Mouse (Mus musculus) B cell, adult 2 months (primary cell): Measurements from ENCODE around the gene Mrps26.

ENCODE experiments used
- DNase-seq, 2 experiments: peaks; one replicate each; pipeline ENCODE4 v3.0.0; 2022

Mrps26 gene

DNA sequence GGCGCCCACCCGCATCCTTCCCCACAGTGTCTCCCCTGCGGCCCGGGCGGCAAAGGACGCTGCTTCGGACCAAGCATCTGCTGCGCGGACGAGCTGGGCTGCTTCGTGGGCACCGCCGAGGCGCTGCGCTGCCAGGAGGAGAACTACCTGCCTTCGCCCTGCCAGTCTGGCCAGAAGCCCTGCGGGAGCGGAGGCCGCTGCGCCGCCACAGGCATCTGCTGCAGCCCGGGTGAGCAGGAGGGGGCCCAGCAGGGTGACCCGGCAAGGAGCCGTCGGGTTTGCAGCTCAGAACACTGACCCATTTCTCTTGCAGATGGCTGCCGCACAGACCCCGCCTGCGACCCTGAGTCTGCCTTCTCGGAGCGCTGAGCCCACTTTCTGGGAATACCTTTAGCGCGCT, 13.0 kb downstream of the Mrps26 start:
- DNase-seq, result peak in 1 of 2 experiments; percentile 13

DNA sequence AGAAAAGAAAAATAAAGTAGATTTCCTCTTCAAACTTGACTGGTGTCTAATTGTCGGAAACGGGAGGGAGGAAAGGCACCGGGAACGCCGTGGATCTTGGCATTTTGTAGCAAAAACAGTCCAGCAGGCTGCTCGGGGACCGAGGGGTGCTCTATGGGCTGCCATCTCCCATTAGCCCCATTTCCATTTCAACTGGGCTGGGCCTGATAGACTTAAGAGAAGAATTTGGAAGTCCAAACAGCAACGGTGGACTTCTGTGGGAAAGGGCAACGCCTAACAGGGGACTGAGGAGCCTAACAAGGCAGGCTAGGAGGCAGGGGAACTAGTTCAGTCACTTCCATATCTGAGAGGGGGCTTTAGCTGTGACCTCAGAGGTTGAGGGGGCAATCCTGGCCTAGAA, 13.5 kb downstream of the Mrps26 start:
- no peak for DNase-seq

- peak; percentile 77 to 78 for DNase-seq
Observed at GRCm38 (mm10) chr2:130577632-130578031, 14.1 kb downstream of the Mrps26 start.

- DNase-seq, result peak; percentile 80 to 83
Observed at GRCm38 (mm10) chr2:130578148-130578547, 14.6 kb downstream of the Mrps26 start.

- no peak for DNase-seq
Observed at GRCm38 (mm10) chr2:130579791-130580190, 16.2 kb downstream of the Mrps26 start.

GRCm38 (mm10) chr2:130581201-130581600, 17.7 kb downstream of the Mrps26 start:
- DNase-seq, result no peak

GRCm38 (mm10) chr2:130582552-130582951, 19.0 kb downstream of the Mrps26 start, which contains the start of gene Avp:
Avp (minus strand) TSS chr2:130582554.
- no peak for DNase-seq

DNA sequence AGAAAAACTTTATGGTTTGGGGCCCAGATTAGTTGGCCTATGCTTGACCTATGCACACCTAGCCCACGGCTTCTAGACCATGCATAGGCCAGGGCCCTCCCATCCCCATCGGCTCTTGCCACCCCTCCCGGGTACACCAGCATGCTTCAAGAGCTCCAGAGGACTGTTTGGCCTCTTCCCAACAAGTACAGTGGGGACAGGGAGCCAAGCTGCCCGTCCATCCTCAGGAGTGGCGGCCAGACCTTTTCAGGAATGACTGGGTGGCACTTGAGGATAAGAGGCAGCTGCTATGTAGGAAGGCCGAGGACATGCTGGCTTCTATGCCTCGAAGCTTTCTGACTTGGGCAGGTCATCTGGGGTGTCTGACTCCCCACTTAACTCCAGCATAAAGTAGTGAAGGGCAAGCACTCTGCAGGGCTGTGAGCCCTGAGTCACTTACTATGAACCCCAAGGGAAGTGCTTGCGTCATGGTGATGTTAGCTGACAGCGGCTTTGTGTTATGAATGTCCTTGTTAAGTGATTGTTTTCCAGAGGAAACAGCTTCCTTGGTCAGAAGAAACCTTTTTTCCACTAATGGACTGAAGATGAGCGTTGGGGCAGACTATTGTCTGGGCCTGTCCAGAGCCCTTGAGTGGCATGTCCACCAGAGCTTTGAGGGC, 20.5 kb downstream of the Mrps26 start:
- no peak for DNase-seq

DNA sequence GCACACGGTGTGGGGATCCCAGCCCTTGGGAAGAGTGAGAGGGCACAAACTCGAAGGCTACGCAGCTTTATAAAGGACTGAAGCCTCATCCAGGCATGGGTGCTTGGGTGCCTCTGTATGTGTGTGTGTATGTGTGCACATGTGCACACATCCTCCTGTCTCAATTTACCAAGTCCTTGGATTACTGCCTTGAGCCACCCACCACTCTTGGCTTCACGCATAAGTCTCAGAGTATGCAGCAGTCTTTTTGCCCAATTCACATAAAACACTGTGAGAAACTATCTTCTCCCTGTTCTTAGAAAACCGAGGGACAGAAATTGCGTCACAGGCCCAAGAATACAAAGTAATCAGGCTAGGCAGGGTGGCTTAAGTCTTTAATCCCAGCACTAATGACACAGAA, 22.5 kb downstream of the Mrps26 start:
- DNase-seq, result no peak

- DNase-seq, result no peak
Observed at GRCm38 (mm10) chr2:130588373-130588772, 24.8 kb downstream of the Mrps26 start.

- no peak for DNase-seq
Observed at GRCm38 (mm10) chr2:130589157-130589556, 25.6 kb downstream of the Mrps26 start.

DNA sequence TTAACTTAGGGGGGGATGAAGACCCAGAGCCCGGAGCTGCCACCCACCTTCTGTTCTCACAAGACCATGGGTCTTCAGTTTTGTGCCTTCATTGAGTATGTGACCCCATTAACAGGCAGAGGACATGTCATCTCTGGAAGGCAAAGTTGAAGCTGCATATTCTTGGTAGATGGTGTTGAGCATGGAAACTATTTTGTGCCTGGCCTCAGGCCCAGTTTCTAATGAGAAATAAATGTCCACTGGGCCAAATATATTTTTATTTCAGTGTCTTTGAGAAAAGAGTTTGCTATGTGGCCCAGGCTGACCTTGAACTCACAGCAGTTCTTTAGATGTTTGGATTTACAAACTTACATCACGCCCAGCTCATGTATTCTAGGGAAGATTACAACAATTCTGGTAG, 26.2 kb downstream of the Mrps26 start:
- no peak for DNase-seq

- no peak for DNase-seq
Observed at GRCm38 (mm10) chr2:130591016-130591415, 27.5 kb downstream of the Mrps26 start.

- no peak for DNase-seq
Observed at GRCm38 (mm10) chr2:130595596-130595995, 32.1 kb downstream of the Mrps26 start.

GRCm38 (mm10) chr2:130597601-130598010, 34.1 kb downstream of the Mrps26 start:
- peak; percentile 11 to 21 for DNase-seq

DNA sequence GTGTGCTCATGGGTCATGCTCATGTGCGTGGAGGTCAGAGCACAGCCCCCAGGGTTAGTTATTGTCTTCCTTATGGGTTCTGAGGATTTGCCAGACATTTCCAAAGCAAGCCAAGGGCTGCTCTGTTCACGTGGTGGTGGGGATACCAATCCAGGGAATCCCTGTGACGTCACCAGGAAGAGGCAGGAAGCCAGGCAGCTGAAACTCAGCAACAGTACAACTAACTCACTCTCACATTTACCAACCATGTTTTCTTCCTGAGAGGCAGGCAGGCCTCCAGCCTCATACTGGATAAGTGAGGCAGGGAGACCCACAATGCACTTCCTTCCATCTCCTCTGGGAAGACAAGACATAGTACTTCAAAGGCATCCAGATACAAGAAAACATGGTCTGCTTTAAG, 34.9 kb downstream of the Mrps26 start:
- DNase-seq, result no peak

GRCm38 (mm10) chr2:130602195-130602594, 38.7 kb downstream of the Mrps26 start:
- no peak for DNase-seq

DNA sequence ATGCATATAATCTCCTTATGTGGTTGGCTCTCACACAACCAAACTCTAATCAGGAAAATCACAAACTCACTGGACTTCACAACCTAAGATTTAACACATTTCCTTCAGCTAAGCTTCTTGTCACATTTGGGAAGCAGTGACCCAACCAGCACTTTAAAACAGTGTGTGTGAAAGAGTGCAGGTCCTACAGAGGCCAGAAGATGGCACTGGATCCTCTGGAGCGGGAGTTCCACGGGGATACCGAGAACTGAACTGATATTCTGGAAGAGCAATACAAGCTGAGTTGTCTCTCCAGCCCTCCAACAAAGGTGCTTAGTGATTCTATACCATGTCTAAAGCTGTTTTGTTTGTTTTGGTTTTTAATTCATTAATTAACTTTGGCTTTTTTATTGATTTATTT, 49.5 kb downstream of the Mrps26 start:
- DNase-seq, result peak in 1 of 2 experiments; percentile 19
